Mouse (Mus musculus): ENCODE measurements around the gene Mzt1.
"Not testable (repeated sequence)": the region's sequence is repeated elsewhere in the genome, so short reads cannot be mapped to it uniquely, and the experiment has no call there.

Mzt1 gene

DNA sequence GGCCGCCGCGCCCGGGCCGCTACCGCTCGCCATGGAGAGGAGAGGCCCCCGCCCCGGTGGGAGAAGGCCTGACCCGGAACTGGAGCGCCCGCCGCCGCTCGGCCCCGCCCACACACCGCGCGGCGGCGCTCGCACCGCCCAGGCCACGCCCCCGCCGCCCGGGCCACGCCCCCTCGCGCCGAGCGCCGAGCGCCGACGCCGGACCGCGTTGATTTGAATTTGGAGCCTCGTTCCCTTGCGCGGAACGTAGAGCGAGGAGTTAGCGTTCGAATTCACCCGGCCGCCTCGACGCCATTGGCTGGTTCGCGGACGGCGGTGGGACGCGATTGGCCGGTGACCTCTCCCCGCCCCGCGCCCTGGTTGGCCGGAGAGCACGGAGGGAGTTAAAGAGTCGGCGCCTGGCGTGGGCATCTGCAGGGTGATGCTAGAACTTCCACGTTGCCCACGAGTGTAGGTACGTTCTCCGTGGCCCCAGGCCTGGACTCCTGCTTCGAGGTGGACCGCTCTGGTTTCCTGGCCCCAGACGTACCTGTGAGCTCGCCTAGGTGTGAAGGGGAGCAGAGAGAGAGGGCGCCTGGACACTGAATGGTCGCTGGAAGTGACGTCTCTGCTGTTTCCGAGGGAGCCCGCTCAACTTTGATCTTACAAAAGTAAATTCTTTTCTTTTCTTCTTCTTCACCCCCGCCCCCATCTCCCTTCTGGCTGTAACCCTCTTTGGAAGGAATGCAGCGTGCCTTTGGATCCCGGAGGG lies at the start of gene Mzt1, which contains the start of gene Bora:
Gene Mzt1 (minus strand): TSS at position 104 of the 751 bp plus-strand sequence.
Gene Bora (plus strand): TSS at position 192 of the 751 bp plus-strand sequence.
- peak; percentile 93 for DNase-seq (ENCODE audit: low read depth, low spot score)

- no peak for DNase-seq (ENCODE audit: low read depth, low spot score)
These were observed 43.0 kb upstream of the Mzt1 start for GRCm38 (mm10) chr14:99088947-99089346.

DNA sequence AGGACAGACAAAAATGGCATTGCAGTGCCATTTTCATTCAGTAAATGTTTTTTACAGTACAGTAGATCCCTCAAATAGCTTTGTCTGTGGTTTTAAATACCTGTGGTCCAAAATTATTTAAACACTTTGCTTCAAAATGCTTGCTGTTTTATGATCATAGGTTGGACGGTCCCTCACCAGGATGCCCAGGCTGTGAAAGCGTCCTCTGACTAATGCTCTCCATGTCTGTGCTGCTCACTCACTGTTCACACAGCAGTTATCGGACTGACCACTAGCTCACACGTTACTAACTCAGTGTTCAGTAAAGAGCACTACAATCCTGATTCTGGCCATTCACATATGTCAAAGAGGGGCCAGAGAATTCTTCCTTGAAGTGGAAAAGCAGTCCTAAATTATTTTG lies 25.2 kb upstream of the Mzt1 start:
- peak; percentile 46 for DNase-seq (ENCODE audit: low read depth, low spot score)

GRCm38 (mm10) chr14:99063091-99063490 lies 17.2 kb upstream of the Mzt1 start:
- peak; percentile 51 for DNase-seq (ENCODE audit: low read depth, low spot score)

DNA sequence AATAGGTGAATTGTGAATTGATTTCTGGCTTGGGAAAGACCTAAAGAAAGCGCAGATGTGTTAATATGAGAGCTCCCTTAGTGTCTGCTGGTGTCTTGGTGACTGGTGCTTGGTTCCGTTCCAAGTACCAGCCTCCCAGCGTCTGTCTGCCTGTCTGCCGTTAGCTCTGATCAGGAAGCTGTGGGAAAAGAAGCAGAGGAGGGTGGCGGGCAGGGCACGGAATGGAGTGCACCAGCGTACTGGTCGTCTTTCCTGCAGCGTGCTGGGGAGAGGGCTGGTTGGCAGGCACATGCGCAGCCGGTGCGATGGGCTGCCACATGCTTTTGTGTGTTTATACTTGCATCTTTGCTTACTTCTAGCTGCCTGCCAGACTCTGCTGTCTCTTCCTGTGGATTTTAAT lies 14.7 kb upstream of the Mzt1 start:
- DNase-seq (ENCODE audit: low read depth, low spot score) = no peak

DNA sequence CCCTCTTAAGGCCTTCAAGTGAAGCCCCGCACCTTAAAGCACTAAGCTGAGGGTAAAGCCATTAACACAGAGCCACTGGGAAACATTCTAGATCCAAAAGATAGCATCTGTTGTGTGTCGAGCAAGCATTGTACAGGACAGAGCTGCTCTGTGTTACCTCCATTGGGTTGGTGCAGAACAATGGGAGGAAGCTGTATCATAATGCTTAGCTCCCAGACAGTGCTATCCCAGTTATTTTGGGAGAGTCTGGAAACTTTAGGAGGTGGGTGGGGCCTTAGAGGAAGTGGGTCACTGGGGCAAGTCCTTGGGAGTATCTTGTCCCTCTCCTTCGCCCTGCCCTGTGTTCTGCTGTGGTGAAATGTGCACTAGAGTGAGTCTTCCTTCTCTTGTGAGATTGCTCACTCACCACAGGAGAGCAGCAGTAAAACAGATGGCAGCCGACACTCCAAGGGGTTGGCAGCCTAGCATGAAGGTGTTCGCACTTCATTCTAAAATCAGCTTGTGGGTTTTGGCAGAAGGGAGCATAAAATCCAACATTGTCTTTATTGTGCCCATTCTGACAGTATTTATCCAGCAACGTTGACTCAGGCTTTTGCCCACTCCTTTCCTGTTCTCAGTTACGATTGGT lies 13.1 kb upstream of the Mzt1 start:
- no peak for DNase-seq (ENCODE audit: low read depth, low spot score)

- DNase-seq (ENCODE audit: low read depth, low spot score) = peak; percentile 56
These were observed 848 bp upstream of the Mzt1 start for GRCm38 (mm10) chr14:99046782-99047181.

GRCm38 (mm10) chr14:99045378-99046030 lies 430 bp downstream of the Mzt1 start:
- peak; percentile 26 for DNase-seq (ENCODE audit: low read depth, low spot score)

DNA sequence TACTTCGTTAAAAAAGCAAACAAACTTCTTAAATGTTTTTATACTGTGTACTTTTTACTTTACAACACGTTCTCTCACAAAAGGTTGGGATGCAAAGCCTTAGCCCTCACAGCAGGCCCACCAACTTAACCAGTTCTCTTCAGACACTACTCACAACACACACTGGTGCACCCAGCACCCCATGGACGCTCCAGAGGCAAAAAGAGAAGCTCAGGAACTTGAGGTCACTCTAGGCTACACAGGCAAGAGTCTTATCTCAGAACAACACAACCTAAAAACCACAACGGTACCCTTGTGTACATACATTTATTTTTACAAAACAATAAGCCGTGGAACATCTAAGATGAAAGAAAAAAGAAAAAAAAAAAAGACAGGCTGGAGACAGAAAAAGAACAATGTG lies 1.2 kb downstream of the Mzt1 start:
- no peak for DNase-seq (ENCODE audit: low read depth, low spot score)

DNA sequence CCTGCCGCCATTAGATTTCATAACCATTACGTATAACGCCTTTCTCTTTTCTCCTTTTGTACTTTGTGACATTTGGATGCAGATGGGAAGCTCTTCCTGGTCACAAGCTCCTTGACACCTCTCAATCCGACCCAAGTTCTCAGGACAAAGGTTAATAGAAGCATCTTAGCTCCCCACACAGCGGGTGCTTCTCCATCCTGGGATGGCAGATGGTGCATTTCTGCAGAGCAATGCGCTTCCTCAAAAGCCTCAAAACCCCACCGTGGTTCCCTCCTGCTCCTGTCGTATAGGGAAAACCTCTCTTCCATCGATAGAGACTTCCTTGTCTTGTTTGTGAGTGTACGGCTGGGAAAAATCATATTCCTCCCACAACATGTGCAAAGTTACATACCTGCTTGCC lies 1.8 kb downstream of the Mzt1 start:
- DNase-seq (ENCODE audit: low read depth, low spot score) = no peak

- no peak for DNase-seq (ENCODE audit: low read depth, low spot score)
These were observed 2.4 kb downstream of the Mzt1 start for GRCm38 (mm10) chr14:99043499-99043898.

DNA sequence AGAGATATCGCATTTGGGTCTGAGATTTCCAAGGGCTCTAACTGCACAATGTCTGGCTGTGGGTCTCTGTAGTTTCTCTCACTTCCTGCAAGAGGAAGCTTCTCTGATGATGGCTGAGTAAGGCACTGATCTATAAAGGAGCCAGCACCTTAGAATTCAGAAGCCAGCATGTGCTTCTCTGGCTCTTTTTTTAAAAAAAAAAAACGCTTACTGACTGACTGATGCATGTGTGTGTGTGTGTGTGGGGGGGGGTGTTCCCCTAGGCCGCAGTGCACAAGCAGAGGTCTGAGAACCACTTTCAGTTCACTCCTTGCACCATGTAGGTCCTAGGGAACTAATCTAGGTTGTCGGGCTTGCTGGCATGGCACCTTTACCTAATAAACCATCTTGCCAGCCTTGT lies 4.5 kb downstream of the Mzt1 start:
- DNase-seq (ENCODE audit: low read depth, low spot score) = no peak

DNA sequence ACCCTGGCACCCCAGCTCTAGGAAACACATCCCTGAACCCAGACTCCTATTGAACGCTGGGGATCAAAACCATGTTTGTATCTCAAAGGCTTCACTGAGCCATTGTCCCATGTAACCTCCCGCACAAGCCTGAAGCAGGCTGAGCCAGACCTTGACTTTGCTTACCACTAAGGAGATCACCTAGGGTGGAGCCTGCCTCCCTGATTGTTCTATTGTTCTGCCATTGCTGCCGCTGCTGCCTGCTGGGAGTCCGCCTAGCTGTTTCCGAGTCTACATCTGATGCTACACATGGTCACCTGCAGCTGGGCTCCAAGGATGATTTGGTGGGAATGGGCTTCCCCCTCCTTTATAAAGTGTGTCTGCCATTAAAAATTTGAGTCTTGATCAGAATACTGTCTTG lies 6.6 kb downstream of the Mzt1 start:
- DNase-seq (ENCODE audit: low read depth, low spot score) = not testable (repeated sequence)

DNA sequence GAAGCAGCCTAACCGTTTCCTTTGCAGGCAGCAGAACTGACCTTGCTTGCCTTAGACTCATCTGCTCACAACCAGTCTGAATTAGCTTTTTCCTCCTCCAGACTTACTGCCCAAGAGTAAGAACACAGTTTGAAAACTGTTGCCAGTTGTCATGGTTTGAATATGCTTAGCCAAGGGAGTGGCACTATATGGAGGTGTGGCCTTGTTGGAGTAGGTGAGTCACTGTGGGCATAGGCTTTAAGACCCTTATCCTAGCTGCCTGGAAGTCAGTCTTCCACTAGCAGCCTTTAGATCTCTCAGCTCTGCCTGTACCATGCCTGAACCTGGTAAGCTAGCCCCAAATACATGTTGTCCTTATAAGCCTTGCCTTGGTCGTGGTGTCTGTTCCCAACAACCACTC lies 8.2 kb downstream of the Mzt1 start:
- DNase-seq (ENCODE audit: low read depth, low spot score) = peak; percentile 49

GRCm38 (mm10) chr14:99036039-99036438 lies 9.9 kb downstream of the Mzt1 start:
- no peak for DNase-seq (ENCODE audit: low read depth, low spot score)

DNA sequence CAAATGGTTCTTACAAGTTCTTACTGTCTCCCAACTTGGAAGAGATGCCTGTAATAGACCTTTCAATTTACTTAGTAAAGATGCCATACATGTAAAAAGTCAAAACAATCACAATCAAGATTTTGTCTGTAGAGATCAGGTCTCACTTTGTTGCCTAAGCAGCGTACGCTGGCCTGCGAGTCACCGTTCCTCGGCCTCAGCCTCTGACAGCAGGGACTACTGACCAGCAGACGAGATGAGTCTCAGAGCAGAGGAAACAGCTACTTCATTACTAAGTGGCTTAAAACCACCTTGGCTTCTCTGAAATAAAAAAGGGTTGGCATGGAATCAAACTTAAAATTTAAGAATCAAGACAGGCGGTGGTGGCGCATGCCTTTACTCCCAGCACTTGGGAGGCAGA lies 11.1 kb downstream of the Mzt1 start:
- not testable (repeated sequence) for DNase-seq (ENCODE audit: low read depth, low spot score)

DNA sequence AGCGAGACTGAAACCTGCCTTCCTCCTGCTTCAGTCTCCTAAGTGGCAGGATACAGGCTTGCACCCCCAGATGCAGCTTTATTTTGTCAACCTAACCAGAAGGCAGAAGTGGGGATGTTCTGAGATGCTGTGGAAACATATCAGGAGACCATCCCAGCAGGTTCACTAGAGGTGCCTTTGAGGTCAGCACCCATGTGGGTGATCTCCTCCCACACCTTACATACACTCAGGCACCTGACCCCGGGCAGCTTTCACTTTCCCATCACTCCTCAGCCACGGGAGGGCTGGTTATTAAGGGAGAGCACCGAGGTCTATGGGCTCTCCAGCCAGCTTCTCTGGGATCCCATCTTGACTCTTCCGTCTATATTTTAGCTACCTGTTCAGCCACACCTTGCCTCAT lies 13.3 kb downstream of the Mzt1 start:
- DNase-seq (ENCODE audit: low read depth, low spot score) = no peak

DNA sequence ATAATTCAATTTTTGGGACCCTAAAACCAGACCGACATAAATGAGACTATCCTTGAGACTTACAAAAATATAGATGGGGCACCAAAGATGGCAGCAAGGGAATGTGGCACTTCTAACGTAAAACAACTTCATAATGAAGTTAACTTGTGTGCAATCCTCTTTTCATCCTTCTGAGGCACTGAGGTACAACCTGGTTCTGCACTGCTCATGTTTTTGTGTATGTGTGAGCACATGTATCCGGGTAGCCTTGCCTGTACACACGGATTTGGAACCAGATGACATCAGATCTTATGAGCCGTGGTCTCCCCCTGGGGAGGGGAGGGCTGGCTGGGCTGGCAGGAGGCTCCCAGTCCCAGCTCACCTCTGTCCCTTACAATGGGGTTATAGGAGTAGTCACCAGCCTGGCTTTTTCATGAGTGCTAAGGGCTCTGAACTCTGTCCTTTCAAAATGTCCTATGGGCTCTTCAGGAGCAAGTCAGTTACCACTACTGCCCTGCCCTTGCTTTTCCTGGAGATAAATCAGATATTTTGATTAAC lies 14.5 kb downstream of the Mzt1 start:
- no peak for DNase-seq (ENCODE audit: low read depth, low spot score)

DNA sequence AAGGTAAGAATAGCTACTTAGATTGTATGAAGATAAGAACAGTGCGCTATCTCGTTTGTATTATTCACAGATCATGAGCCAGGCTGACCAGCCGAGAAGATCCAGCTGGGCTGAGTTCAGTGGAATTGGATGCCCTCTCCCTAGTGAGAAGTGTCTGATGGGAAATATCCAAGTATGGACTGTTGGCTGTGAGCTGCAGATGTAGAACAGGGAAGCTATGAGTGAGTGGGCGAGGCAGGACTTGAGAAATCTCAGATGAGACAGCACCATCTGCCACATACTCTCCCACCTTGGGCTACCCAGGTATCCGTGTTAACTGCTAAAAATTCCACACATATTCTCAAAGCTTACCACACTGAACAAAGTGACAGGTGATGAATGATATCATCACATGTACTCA lies 15.9 kb downstream of the Mzt1 start:
- DNase-seq (ENCODE audit: low read depth, low spot score) = no peak

- peak; percentile 45 for DNase-seq (ENCODE audit: low read depth, low spot score)
These were observed 23.4 kb downstream of the Mzt1 start for GRCm38 (mm10) chr14:99022346-99023086.

GRCm38 (mm10) chr14:99019136-99019808 lies 26.7 kb downstream of the Mzt1 start:
- no peak for DNase-seq (ENCODE audit: low read depth, low spot score)
